Mouse (Mus musculus) gonadal fat pad, adult 2 months (tissue): Measurements from ENCODE around the gene Derl3. TPM values are rescaled to one million over a fixed set of nuclear protein-coding genes. Genes with fewer than 3 reads are reported as not detected.

Source experiments
- DNase-seq: peaks from one replicate; pipeline ENCODE4 v3.0.0-alpha.2; 2012; ENCODE audit warnings: low read depth
- polyA plus RNA-seq: library from polyadenylated mRNA; depleted of rRNA; stranded (reverse); fragments of >200 nt; gene quantifications from 2 replicates; pipeline ENCODE4 v1.2.3, GENCODE M21; 2012

Gene Derl3
- polyA plus RNA-seq, 1 experiment: 186 TPM

GRCm38 (mm10) chr10:75913013-75913589, 19.9 kb downstream of the Derl3 start:
- DNase-seq: no peak

- DNase-seq: no peak
These were observed 22.3 kb downstream of the Derl3 start for GRCm38 (mm10) chr10:75915557-75915956.

DNA sequence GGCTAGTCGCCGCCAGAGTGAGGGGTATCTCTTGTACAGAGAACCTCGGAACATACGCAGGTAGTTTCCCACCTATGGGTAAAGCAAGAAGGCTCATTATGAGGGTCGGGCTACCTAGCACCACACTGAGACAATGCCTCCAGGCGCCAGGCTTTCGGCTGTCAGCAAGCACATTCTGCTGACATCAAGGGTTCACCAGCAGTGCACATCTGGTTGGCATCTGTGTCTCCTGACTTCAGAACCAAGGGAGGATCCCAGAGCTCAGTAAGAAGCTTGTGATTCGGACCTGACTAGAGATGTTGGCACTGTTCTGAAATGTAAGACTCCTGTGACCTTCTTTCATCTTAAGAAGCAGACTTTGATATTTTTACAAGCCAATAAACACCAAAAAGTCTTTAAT, 23.6 kb downstream of the Derl3 start:
- DNase-seq: no peak

DNA sequence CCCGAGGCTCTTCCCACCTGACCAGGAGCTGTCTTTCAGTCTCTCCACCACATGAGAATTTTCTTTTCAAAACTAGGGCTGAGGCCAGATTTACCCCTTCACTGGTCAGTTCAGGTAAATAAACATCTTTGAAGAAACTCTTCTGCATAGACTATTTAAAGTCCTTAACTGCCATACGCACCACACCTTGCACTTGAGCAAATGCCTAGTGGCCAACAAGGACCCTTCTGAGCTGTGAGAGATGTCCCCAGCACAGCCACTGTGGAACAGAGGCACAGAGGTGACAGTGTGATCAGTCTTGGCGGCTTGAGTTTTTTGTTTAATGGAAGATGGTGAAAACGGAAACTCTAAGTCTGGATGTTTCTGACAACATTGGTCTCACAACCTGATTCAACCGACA, 25.8 kb downstream of the Derl3 start:
- DNase-seq: no peak

GRCm38 (mm10) chr10:75921026-75921725, 28.0 kb downstream of the Derl3 start, which contains the start of gene Smarcb1:
Gene Smarcb1 (minus strand): TSS chr10:75921617.
- DNase-seq: no peak

GRCm38 (mm10) chr10:75921726-75922560, 28.7 kb downstream of the Derl3 start:
- no peak for DNase-seq

DNA sequence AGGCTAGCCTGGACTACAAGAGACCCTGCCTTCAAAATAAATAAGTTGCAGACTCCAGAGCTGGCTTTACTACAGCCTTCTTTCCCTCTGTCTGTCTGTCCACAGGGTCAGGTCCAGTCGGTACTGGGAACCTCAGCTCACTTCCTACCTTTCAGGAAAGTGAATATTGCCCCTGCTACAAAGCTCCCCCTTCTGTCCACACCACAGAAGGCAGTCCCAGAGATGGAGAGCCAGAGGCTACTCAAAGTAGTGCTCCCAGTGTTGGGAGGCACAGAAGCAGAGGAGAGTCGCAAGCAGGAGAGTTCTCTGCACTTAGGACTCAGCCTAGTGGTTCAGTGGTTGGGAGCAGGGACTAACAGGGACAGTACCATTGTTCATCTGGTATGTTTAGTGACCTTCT, 31.1 kb downstream of the Derl3 start:
- DNase-seq: no peak

GRCm38 (mm10) chr10:75926396-75926795, 33.2 kb downstream of the Derl3 start:
- no peak for DNase-seq

- no peak for DNase-seq
These were observed 37.1 kb downstream of the Derl3 start for GRCm38 (mm10) chr10:75930304-75930703.

- DNase-seq: no peak
These were observed 38.1 kb downstream of the Derl3 start for GRCm38 (mm10) chr10:75931311-75931710.

DNA sequence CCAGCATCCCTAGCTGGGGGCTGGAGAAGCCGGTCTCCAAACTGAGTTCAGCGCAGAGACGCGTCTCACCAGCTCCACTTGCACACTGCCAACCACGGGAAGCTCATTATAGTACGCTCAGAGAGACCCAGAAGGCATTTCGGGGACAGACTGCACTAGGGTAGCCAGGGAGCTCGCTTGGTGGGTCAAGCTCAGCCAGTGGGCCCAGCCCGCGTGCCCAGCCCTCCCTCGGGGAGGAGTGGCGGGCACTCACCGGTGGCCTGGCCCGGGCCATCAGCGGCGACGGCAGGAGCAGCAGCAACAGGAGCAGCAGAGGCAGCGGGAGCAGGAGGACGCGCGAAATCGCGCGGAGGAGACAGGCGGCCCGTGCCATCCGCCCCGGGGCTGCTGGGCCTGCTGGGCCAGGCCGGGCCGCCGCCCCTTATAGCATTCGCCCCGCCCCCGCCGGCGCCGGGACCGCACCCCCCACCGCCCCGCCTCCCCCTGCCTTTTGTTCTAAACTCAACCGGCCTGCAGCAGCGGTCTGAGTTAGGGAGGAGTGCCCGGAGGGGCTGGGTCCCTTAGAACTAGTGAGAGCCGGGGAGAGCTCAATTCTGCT, 39.0 kb downstream of the Derl3 start:
- DNase-seq: no peak

DNA sequence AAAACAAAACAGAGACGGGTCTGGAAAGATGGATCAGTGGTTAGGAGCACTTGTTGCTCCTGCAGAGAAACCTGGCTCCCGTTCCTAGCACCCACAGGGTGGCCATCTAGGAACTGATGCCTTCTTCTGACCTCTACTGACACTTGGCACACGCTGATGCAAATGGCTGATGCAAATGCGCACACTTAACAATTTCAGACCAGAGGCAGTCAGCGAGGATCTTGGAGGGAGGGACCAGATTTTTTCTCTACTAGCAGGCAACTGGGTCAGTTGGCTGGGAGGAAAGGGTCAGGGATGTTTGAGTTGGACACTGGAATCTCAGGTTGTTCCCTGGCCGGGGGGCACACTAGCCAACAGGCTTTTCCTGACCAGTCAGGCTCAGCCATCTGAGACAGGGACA, 39.7 kb downstream of the Derl3 start, which contains the start of gene Chchd10:
Gene Chchd10 (plus strand): TSS at position 240 of the 400 bp plus-strand sequence.
- no peak for DNase-seq

- no peak for DNase-seq
These were observed 41.8 kb downstream of the Derl3 start for GRCm38 (mm10) chr10:75934991-75935390.

GRCm38 (mm10) chr10:75935680-75936541, 42.7 kb downstream of the Derl3 start, which contains the start of gene Mmp11:
Gene Mmp11 (minus strand): TSS chr10:75936496.
- no peak for DNase-seq

DNA sequence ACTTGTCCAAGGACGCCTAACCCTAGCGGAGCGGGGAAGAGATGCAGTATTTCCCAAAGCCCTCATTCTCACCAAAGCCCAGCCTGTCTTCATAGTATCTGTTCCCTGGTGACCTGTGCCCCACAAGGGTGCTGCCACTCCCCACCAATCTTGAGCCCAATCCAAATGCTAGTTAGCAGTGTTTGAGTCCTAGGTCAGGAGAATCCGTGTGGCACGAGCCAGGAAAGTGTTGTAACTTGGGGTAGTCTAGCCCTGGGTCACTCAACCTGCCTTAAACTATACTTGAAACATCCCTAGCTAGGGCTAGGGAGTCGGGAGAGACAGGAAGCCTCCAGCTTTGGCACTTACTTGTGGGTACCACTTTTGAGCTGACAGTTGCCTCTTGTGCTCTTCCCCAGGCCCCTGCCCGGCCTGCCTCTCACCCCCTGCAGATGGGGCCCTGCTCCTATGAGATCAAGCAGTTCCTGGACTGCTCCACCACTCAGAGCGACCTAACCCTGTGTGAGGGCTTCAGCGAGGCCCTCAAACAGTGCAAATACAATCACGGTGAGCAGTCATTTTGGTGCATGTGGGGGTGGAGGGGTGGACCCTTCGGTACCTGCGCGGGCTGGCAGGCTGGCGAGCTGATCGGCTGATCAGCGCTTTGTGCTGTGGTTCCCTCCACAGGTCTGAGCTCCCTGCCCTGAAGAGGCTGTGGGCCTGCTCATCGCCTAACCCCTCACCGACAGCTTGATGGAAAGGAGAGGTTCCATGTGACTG, 43.9 kb downstream of the Derl3 start:
- no peak for DNase-seq

- DNase-seq: no peak
These were observed 44.8 kb downstream of the Derl3 start for GRCm38 (mm10) chr10:75937851-75938643.

DNA sequence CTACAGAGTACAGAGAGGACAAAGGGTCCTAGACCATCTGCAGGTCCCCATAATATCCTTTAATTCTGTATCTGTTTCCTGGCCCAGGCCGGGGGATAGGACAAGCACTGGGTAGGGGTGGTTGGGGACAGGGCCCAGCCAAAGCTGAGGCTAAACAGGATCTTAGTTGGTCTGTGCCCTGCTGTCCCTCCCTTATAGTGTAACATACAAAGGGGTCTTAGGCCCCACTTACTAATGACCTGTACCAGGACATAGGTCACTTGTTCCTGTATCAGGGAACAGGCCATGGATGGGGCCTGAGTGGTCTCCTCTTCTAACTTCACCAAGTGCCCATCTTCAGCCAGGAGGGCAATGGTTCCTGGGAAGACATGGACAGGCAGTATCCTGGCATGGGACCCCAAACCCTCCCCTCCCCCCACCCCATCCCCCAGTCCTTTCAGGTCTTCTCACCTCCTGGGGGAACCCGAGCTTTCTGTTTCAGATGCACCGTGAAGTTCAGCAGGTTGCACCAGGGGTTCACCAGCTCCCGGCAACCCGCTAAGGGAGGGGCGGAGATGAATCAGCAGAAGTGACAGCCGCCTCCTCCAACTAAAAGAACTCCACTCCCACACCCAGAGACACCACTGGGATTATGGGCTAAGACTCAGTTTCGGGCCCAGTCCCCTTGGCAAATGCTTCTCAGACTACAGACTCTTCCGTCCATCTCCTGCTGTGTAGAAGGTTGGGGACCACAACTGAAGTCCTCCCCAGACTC, 46.4 kb downstream of the Derl3 start:
- DNase-seq: no peak

DNA sequence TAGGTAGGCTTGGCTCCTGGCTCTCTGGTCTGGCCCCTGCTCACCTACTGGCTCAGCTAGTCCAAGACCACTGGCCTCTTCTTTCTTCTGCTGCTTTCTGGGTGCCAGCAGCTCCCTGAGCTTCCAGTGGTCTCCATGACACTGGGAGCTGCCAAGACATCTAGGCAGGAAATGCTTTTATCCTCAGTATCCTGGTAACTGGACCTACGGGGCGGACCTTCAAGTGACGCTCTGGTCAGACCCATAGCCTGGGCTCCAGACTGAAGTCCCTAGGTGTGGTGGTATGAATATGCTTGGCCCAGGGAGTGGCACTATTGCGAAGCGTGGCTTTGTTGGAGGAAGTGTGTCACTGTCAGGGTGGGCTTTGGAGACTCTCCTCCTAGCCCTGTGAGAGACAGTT, 47.3 kb downstream of the Derl3 start, which contains the start of gene Gm867:
Gene Gm867 (minus strand): TSS at position 153 of the 400 bp plus-strand sequence.
- DNase-seq: no peak
